Mouse (Mus musculus) thymus, postnatal 14 days (tissue): ENCODE results near the gene Gm12695.

ENCODE experiments used
- DNase-seq: peaks from one replicate; pipeline ENCODE4 v3.0.0; 2021

Gene Gm12695

GRCm38 (mm10) chr4:96697511-96698217 lies 87.3 kb downstream of the Gm12695 start:
- no peak for DNase-seq

GRCm38 (mm10) chr4:96696614-96697360 lies 88.2 kb downstream of the Gm12695 start:
- DNase-seq, result peak; percentile 7

- no peak for DNase-seq
These were observed 97.6 kb downstream of the Gm12695 start for GRCm38 (mm10) chr4:96687358-96687803.

- DNase-seq, result no peak
These were observed 101.5 kb downstream of the Gm12695 start for GRCm38 (mm10) chr4:96683474-96683873.

DNA sequence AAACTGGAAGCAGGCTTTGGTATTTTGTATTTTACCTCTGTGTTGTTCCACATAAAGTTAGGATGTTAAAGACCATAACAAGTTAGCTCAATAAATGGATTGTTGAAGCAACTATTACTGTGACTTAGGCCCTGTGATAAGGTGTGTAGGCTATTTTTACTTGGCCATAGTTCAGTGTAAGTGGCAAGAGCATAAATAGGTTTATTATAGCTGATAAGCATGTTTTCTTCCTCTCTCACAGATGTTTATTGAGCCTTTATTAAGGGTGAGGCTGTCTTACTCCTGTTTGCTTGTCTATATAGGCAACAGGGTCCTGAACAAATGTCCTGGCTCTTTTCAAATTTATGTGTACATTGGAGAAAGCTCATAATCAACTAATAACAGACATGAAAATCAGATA lies 104.0 kb downstream of the Gm12695 start:
- no peak for DNase-seq

GRCm38 (mm10) chr4:96680233-96680632 lies 104.8 kb downstream of the Gm12695 start:
- no peak for DNase-seq
